Mouse (Mus musculus): Measurements from ENCODE around the gene Dnajc11.
A peak's percentile ranks its signal among the peaks of the same experiment; 100 is the strongest.

Gene Dnajc11

GRCm38 (mm10) chr4:152009076-152010051, 75.9 kb downstream of the Dnajc11 start:
- DNase-seq, result peak; percentile 66

GRCm38 (mm10) chr4:152010091-152010706, 76.7 kb downstream of the Dnajc11 start:
- DNase-seq, result peak; percentile 35

- DNase-seq, result no peak
Measured at GRCm38 (mm10) chr4:152010707-152011134, 77.2 kb downstream of the Dnajc11 start.

GRCm38 (mm10) chr4:152011171-152011760, 77.8 kb downstream of the Dnajc11 start:
- no peak for DNase-seq

- no peak for DNase-seq
Measured at GRCm38 (mm10) chr4:152012109-152012508, 78.6 kb downstream of the Dnajc11 start.

- no peak for DNase-seq
Measured at GRCm38 (mm10) chr4:152013036-152013813, 79.7 kb downstream of the Dnajc11 start.

- DNase-seq, result no peak
Measured at GRCm38 (mm10) chr4:152019073-152019472, 85.6 kb downstream of the Dnajc11 start.

- no peak for DNase-seq
Measured at GRCm38 (mm10) chr4:152020024-152020423, 86.5 kb downstream of the Dnajc11 start.

- no peak for DNase-seq
Measured at GRCm38 (mm10) chr4:152021568-152022097, 88.1 kb downstream of the Dnajc11 start.

GRCm38 (mm10) chr4:152022506-152022905, 89.0 kb downstream of the Dnajc11 start:
- no peak for DNase-seq

- no peak for DNase-seq
Measured at GRCm38 (mm10) chr4:152024525-152024924, 91.0 kb downstream of the Dnajc11 start.

- DNase-seq, result peak; percentile 39
Measured at GRCm38 (mm10) chr4:152026751-152027508, 93.4 kb downstream of the Dnajc11 start.

GRCm38 (mm10) chr4:152027524-152027923, 94.0 kb downstream of the Dnajc11 start, which contains the start of gene Zbtb48:
Zbtb48 (minus strand) TSS chr4:152027671.
- DNase-seq, result peak; percentile 100

- no peak for DNase-seq
Measured at GRCm38 (mm10) chr4:152028456-152028855, 95.0 kb downstream of the Dnajc11 start.

- DNase-seq, result peak; percentile 2
Measured at GRCm38 (mm10) chr4:152029087-152029486, 95.6 kb downstream of the Dnajc11 start.

GRCm38 (mm10) chr4:152029997-152030396, 96.5 kb downstream of the Dnajc11 start:
- peak; percentile 14 for DNase-seq
